Mouse (Mus musculus) WW6 (cell line): ENCODE results near the gene Dnah2.
A peak's percentile ranks its signal among the peaks of the same experiment; 100 is the strongest.

Experiments used
- DNase-seq: peaks from one replicate; pipeline ENCODE4 v3.0.0-alpha.2; 2013; ENCODE audit warnings: low read depth, low spot score

Gene Dnah2

DNA sequence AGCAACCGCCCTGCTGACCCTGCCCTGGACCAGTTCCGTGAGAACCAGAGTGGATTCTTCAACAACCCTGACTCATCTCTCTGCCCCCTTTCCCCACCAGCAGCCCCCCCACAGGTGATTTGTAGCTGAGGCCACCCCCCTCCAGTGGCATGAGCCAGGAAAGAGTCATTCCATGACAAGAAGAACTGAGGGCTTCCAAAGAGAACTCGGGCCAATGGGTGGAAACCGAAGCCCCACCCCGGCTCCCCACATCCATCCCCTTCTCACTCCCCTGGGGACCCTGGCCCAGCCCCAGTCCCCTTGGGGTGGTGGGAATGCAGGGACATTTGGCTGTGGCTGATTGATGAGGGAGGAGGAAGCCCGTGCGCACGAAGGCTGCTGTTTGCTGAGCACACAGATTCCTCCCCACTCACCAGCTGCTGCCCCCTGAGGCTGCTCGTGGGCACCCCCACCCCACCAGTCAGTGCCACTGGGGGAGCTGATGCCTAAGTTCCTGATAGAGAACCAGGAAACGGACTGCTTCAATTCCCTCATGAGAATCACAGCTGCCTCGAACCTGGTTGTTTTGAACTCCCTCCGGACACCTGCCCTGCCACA, at the start of gene Dnah2:
Gene Dnah2, minus strand, starts transcription at position 51 of the 597 bp plus-strand sequence.
- DNase-seq = no peak

DNA sequence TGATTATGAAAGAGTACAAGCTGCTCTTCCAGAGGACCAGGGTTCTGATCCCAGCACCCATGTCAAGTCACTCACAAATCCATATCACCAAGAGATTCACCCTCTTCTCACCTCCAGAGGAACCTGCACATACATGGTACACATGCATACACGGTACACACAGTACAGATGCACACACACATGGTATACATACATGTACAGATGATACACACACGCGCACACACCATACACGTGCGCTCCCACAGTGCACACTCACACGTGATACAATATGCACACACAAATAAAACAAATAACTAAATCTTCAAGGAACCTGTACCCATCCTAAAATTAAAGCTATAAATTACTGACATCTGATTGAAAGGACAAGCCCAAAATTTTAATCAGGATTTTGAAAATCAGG, 45.9 kb upstream of the Dnah2 start:
- no peak for DNase-seq

DNA sequence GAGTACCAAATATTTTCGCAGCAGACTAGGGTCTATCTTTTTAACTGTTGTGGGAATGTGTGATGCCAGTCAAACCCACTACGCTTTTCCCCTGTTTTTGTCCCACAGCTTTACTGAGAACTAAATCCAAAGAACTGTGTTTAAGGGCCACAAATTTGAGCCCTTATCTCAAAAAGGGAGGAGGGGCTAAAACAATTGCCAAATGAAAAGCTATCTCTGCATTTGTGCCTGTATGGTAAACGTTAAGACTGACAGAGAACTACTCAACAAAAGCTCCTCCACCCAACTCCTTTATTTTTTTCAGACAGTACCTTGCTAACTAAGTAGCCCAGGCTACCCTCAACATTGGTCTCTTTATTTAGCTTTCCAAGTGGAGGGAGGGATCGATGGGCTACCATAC, 43.9 kb upstream of the Dnah2 start:
- DNase-seq = no peak

DNA sequence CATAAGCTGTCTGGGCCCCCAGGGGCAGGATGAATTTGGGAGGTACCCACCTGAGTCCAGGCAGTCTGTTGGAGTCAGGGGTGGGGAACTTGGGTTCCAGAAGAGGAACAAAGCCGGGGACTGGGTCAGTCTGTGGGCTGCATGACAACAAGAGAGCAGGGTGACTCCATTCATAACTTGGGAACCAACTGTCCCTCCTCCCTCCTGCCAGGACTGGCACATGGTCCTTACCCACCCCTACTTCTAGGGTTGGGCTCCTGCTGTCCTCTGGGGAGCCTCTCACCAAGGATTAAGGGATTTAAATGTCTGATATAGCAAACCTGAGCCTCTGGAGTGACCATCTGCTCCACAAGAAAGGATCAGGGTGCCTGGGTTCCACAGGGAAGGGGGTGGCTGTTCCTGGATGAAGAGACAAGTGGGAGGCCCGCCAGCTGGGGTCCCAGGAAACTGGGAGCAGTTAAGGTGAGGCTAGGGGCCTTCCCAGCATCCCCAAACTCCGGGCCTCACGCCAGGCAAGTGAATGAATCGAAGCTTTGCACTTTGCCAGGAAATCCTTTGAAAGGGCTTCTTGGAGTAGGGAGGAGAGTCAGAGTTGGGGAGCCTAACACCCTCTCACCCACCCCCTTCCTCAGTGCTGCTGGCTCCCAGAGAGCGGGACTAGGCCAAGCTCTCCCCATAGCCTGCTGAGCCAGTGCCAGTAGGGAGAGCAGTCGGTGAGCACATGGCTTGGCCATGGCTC, 43.2 kb upstream of the Dnah2 start:
- no peak for DNase-seq

DNA sequence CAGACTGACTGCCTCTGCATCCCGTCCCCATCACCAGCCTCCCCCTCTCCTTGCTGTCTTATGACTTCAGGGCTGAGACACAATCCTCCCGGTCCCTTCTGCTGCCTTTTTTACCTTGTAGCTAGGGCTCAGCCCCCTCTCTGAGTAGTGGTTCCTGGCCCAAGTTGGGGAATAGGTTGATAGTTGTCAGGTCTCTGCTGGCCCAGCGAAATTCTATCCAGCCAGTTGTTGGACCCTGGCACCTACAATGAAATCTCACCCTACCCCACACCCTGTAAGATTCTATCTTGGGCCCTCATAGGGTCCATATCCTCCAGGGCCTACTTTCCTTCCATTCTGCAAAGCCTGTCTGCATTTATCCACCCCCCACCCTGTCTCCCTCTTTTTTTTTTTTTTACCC, 42.5 kb upstream of the Dnah2 start:
- DNase-seq = no peak

DNA sequence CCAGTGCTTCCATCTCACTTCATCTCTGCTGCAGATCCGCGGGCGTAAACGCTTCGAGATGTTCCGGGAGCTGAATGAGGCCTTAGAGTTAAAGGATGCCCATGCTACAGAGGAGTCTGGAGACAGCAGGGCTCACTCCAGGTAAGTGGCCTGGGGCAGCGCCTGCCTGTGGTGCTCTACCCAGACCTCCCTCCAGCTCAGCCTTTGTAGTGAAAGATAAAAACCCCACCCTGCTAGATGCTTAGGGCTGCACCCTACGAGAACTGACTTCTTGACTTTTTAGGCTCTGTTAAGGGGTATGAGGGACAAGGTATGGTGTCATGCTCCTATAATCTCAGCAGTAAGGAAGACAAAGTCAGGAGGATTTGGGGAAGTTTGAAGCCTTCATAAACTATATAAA, 41.7 kb upstream of the Dnah2 start:
- no peak for DNase-seq

DNA sequence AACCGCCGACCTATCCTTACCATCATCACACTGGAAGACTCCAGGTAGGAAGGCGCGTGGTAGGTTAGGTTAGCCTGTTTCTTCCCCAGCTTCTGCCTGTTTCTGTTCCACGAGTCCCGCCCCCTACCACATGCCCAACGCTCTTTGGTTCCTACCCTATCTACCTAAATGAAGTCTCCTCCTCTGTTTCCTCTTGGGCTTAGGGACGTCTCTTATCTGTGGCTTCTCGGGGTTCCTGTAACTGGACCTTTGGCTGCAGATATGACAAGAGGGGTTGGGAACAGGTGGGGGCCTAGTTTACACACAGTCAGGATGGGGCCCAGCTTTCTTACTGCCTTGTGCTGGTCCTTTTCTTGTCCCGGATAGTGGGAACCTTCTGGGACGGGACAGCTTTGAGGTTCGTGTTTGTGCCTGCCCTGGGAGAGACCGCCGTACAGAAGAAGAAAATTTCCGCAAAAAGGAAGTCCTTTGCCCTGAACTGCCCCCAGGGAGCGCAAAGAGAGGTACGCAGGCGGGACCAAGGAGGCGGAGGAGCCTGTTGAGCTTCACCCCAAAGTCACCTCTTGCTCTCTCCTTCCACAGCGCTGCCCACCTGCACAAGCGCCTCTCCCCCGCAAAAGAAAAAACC, 40.4 kb upstream of the Dnah2 start:
- DNase-seq = no peak

DNA sequence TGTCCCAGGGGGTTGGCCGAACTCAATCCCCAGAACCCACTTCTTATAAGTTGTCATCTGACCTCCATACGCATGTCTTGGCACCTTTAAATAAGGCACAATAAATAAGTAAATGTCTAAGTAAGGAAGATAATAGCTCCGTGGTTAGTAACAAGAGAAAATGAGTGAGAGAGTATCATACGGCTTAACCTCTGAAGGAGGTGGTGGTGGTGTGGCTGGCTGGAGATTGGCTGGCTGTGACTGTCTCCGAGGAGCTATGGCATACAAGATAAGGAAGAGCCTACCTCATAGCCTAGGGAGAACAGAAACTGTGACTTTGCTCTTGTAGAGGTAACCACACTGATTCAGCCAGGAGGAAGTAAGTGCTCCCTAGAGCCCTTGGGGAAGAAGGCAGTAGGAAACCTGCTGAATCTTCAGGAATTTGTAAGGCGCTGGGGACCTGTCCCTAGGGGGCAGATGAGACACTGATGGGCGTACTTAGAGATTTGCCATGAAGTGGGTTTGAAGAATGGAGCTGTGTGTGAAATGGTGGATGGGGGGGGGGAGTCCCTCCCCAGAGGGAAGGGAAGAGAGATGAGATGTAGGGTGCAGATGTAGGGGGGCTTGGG, 36.9 kb upstream of the Dnah2 start:
- no peak for DNase-seq

DNA sequence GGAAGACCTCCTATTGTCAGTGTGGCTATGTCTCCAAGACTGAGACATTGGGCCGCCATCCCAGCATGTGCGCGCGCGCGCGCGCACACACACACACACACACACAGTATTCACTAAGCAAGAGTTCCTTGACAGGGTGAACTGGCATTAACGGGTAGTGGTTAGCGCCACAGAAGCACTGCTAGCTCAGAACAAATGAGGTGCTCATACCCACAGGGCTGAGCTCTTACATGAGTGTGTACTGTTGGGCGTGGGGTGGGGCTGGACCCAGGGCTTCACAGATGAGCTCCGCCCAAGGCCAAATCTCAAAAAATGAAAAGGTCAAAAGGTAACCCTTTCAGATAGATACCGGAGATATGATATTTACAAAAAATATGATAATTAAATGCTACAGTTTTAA, 36.0 kb upstream of the Dnah2 start:
- DNase-seq = no peak

DNA sequence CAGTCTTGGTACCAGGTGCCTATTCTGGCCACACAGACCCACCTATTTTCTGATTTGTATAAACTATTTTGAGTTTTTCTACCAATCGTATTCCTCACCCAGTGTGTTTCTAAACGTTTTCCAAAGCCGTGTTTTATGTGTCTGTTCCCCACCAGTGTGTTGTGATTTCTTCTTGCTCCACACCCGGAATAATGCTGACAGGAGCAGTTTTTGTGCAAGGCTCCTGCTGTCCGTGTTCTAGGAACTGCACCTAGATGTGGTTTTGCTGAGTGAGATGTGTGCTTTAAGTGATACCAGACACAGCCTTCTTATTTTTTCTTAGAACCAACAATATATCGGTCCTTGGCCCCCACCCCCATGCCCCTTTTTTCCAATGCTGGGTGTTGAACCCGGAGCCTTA, 35.1 kb upstream of the Dnah2 start:
- DNase-seq = no peak

DNA sequence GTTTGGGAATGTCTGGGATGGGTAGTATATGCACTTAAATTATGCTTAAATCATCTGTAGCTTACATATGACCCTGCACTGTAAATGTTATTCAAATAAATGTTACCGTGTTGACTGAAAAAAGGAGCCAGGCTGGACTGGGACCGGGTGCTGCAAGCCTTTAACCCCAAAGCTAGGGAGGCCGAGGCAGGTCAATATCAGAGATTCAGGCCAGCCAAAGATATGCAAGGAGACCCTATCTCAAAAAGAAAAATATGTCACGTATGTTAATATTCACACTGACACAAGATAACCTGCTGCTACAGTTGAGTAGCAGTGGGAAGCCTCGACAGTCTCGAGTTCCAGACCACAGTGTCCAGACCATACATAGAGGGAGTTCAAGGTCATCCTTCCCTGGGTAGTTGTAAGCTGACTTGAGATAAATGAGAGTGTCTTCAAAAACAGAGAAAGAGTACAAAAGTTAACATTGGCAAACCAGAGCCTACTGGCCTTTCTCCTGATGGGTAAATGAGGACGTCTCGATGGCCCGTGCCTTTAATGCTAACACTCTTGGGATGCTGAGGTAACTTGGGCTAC, 33.4 kb upstream of the Dnah2 start:
- DNase-seq = no peak

DNA sequence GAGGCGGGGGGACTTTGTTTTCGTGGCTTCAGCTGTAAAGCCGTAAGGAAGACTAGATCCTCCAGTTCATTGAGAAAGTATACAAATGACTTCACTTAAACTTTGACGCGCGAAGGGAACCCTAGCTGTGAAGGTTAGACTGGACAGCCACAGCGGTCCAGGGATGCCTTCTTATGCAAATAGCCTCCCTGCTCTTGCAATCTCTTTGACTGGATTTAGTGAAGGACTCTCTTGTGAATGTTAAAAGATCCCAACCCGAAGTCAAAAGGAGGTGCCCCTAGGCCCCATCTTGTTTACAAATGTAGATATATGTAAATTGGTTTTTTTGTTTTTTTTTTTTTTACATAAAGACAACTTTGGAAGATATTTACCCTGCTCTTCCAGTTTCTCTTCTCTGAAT, 32.9 kb upstream of the Dnah2 start:
- peak; percentile 72 for DNase-seq

DNA sequence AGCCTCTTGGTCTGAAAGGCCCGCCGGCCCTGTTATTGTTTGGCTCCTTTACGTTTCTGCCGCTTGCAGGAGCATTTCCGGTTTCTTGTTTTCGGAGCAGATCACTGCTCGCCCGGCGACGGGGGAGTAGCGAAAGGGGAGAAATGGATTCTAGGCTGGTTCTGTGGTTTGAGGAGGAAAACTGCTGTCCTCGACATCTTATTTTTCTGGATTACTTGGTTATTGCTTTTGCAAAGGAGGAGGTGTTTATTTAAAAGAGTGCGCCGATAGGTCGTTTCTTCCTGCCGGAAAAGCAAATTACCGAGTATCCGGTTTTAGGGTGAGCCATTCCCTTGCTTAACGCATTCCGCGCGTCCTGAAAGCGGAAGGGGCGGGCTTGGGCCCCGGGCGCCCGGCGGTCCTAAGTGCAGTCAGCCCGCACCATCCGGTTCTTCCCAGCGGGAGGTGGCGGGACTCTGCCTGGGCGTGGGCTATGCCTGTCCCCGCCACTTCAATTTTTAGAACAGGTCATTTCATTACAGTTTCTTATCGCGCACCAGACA, 32.3 kb upstream of the Dnah2 start:
- DNase-seq = peak; percentile 98

DNA sequence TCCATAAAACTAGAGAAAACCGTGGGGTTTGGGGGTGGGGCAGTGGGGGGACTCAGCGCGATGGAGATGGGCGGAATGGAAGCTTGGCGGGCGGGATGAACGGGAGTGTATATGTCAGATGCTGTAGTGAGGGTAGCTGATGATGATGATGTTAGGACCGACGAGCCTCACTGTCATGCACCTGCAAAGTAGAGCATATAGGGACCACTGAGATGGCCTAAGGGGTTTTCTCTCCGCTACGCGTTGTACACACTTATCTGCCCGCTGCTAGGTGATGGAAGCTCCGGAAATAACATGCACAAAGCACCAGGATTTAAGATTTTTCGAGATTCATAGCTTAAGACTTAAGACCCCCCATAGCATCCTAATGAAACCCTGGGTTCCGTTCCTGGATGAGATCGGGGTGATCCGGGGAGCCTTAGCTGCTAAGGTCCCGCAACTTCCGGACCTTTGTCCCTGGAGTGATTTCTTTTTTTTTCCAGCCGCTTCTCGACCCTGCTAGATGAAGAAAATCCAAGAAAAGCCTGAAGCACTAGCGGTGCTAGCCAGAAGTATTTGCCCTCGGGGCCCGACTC, 31.7 kb upstream of the Dnah2 start:
- DNase-seq = no peak

DNA sequence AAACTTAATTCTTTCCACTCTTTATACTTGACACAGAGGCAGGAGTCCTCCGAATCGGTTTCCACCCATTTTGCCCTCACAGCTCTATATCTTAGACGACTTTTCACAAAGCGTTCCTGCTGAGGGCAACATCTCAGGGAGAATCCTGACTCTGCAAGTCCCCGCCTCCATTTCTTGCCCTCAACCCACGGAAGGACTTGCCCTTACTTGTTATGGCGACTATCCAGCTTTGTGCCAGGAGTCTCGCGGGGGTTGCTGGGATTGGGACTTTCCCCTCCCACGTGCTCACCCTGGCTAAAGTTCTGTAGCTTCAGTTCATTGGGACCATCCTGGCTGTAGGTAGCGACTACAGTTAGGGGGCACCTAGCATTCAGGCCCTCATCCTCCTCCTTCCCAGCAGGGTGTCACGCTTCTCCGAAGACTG, 31.2 kb upstream of the Dnah2 start, which contains the start of the genes Wrap53 and Trp53:
Gene Wrap53, minus strand, starts transcription at position 165 of the 424 bp plus-strand sequence.
Gene Trp53, plus strand, starts transcription at position 269 of the 424 bp plus-strand sequence.
- DNase-seq = peak; percentile 93

DNA sequence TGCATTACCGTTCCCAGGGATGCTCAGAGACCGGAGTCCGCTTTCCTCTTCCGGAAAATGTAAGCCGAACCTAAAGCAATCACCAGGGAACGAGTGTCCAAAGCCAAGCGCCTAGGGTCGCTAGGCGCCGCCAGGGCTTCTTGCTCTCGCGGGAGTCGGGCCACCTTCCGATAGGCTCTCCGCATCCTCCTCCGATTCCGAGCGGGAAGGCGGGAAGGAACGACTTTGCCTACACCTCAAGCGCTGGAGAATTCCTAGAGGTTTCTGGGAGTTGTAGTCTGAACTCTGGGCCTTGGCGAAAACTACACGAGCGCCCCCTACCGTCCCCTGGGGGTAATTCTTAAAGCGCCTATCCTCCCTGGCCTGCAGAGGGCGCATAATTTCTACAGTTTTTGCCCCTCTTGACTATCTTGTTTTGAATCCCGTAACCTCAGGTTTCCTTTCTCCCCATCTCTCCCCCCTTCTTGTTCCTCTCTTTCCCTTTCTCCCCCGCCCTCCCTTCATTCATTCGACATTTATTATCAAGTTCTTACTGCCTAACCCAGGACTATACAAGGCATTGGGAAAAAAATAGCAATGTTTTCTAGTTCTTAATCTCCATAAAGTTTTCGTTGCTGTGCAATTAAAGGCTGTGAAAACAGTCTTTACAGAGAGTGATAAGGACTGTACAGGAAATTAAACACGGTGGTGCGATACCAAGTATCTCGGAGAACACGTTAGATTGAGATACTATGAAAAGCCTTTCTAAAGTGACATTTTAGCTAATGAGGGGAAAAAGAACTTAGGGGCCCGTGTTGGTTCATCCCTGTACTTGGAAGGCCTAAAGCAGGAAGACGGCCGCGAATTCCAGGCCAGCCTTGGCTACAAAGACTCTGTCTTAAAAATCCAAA, 30.5 kb upstream of the Dnah2 start:
- peak; percentile 99 for DNase-seq

DNA sequence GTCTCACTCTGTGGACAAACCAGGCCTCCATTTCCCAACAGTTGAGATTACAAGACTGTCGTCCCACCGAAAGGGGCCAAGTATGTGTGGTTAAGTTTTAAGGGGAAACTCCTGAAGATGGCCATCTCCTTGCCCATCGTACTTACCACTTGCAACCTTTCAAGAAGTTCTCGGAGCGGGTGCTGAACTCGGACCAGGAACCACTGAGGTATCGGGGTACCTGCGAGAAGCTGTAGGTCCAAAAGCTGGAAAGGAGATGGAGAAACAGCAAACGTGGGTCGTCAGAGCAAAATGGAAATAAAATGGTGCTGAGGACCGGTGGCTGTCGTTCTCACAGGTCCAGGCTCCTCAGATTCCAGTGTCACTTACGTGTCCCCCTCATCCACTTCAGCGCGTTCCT, 29.4 kb upstream of the Dnah2 start:
- no peak for DNase-seq

DNA sequence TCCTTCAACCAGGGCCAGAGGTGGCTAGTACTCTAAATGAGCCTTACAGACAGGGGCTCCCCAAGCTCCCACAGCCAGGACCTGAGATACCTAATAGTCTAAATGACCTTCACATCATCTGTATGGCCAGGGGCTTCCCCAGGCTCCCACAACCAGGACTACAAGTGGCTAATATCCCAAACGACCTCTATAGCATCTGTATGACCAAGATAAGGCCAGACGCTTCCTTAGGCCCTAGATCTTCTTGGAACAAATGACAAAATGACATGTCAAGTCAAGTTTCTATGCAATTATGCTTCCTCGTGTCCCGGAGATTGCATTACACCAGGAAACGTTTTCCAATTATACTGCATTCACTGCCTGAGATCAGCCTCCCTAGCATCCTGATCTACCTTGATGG, 27.4 kb upstream of the Dnah2 start:
- no peak for DNase-seq

DNA sequence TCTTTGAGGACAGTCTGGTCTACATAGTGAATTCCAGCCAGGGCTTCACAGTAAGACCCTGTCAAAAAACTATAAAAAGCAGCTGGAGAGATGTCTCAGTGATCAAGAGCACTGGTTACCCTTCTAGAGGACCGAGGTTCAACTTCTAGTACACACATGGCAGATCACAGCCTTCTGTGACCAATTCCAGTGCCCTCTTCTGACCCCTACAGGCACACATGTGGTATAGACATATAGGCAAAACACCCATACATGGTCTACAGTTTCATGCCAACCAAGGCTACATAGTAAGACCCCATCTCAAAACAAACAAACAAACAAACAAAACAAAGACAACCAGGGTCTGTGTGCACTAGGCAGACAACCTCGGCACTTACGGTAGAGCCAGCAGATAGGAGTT, 26.3 kb upstream of the Dnah2 start:
- no peak for DNase-seq

DNA sequence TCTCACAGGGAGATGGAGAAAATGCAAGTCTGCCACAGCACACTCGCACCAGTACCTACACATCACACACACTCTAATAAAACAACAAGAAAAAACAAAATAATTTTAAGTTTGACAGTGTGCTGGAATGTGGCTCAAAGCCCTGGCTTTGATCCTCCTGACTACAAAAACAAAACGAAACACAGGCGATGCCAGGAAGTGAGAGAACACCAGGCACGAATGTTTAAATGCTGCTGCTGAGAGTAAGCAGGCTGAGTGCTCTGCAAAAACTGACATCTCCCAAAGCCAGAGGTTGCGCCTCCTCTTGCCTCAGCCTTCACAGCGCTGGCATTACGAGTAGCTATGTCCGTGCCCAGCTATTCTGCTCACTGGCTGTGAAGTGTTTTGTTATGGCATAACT, 16.2 kb upstream of the Dnah2 start:
- no peak for DNase-seq

DNA sequence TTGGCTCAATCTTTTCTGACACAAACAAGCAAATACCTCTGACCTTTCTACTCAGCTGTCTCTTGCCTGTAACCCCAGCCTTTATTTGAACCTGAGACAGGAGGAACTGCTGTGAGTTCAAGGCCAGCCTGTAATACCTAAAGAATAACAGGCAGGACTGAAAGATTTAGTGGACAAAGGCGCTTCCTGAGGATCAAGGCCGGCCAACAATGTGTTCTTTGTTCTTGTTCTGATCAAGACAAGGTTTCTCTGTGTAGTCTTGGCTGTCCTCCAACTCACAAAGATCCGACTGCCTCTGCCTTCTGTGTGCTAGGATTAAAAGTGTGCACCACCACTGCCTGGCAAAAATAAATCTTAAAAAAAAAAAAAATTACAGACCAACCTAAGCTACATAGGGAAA, 15.5 kb upstream of the Dnah2 start:
- no peak for DNase-seq
